Mouse (Mus musculus): Measurements from ENCODE around the gene Tbc1d20.

The Tbc1d20 gene

GRCm38 (mm10) chr2:152360271-152360775 is 66.7 kb downstream of the Tbc1d20 start:
- peak; percentile 78 to 85 for DNase-seq

GRCm38 (mm10) chr2:152361193-152361592 is 67.6 kb downstream of the Tbc1d20 start:
- DNase-seq = no peak
